Mouse (Mus musculus) frontal cortex, adult (tissue): ENCODE data around the gene Stra6.

ENCODE experiments used
- ATAC-seq: cut with Nextera tagmentation; 2 replicates; pipeline ENCODE4 v1.9.2; 2017; ENCODE audit warnings: mild to moderate bottlenecking, moderate library complexity, mixed read lengths; ENCODE audit not compliant: low TSS enrichment

The Stra6 gene

GRCm38 (mm10) chr9:58169426-58169825, 105.8 kb downstream of the Stra6 start:
- no peak for ATAC-seq

GRCm38 (mm10) chr9:58172863-58173262, 109.3 kb downstream of the Stra6 start:
- no peak for ATAC-seq

- ATAC-seq: peak; percentile 75
Measured at GRCm38 (mm10) chr9:58174818-58175251, 111.2 kb downstream of the Stra6 start.

- ATAC-seq: peak; percentile 83
Measured at GRCm38 (mm10) chr9:58175745-58176487, 112.3 kb downstream of the Stra6 start.

DNA sequence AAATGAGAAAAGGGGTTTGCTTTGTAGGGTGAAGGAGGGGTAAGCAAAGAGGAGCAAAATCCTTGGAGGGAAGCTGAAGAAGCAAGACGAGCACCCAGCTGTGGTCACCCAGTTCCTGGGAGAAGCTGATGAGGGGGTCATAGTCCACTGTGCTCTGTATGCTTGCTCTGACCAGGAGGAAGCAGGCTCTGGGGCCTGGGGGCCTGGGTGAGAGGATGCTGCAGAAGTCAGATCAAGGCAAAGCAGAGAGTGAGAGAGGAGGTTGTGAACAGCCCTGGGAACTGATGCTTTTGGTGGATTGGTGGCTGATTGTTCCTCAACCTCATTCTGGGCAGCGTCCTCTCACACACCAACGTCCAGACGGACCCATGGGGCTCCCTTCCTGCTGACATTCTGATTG, 113.6 kb downstream of the Stra6 start:
- no peak for ATAC-seq

- no peak for ATAC-seq
Measured at GRCm38 (mm10) chr9:58179390-58179789, 115.8 kb downstream of the Stra6 start.

GRCm38 (mm10) chr9:58184456-58184855, 120.9 kb downstream of the Stra6 start:
- ATAC-seq: no peak

DNA sequence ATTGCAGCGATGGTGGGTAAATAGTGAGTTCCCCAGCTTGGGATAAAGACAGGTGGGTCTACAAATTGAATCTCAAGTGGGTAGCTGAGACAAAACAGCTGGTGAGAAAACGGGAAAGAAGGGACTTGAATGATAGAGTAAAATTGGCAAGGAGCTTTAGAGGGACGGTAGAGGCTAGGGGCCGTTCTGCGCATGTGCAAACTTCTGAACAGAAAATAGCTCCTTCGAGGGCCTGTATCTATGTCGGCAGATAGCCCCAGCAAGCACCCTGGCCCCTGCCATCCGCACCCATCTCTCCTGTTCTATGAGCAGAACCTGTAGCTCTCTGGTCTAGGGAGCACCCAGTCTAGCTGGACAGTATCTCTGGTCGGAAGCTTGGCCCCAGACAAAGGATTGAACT, 130.6 kb downstream of the Stra6 start:
- ATAC-seq: no peak

GRCm38 (mm10) chr9:58195671-58196070, 132.1 kb downstream of the Stra6 start:
- no peak for ATAC-seq

DNA sequence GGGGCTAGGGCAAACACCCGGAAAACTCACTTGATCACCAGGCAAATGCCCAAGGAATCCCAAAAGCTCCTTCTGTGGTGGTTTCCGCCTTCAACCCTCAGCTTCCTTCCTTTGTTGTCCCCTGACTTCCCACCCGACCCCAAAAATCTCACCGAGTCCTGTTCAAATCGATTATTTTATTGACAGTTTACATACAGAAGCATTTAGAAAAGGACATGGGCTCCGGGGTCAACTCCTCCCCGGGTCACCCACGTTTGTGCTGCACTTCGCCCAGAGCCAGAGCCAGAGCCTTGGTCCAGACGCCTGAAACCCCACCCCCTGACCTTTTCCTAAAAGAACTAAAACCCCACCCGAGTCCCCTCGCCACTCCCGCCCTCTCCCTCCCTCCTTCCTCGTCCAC, 132.6 kb downstream of the Stra6 start:
- ATAC-seq: no peak

DNA sequence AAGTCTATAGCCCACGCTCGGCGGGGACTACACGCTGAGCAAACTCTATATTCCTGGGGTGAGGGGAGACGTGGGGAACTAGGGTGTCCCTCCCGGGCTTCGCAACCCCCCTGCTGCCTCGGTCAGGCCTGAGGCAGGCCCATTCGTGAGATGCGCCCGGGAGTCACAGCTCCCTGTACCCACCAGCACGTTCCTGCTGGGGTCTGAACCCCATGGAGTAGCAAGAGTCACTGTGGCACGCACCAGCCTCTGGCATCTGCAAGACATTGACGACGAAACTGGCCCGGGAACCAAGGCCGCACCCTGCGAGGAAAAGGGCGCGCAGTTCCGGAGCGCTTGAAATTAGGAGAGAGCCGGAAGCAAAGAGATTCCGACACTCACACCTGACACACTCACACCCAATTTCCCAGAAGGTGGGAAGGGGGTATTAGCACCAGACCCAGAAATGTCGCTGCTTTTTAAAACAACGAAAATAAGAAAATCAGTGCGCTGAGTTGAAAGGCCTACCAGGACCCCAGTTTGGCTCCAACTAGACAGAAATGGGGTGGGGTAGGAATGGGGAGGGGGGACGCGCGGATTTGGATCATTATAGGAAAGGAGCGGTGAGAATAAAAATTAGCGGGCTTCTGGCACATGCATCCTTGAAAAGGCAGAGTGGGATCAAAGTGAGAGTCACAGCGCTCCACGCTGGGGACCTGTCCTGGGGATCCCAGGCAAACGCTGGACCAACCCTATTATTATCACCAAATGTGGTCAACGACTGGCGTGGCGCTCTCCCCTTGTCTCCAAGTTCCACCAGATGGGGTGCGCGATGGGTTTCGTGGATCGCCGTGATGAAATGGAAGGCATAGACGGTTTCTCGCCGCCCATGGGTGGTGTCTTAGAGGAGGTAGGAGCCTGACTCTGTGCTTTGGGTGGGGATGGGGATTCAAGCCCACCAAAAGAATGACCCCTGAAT, 133.3 kb downstream of the Stra6 start:
- ATAC-seq: no peak

DNA sequence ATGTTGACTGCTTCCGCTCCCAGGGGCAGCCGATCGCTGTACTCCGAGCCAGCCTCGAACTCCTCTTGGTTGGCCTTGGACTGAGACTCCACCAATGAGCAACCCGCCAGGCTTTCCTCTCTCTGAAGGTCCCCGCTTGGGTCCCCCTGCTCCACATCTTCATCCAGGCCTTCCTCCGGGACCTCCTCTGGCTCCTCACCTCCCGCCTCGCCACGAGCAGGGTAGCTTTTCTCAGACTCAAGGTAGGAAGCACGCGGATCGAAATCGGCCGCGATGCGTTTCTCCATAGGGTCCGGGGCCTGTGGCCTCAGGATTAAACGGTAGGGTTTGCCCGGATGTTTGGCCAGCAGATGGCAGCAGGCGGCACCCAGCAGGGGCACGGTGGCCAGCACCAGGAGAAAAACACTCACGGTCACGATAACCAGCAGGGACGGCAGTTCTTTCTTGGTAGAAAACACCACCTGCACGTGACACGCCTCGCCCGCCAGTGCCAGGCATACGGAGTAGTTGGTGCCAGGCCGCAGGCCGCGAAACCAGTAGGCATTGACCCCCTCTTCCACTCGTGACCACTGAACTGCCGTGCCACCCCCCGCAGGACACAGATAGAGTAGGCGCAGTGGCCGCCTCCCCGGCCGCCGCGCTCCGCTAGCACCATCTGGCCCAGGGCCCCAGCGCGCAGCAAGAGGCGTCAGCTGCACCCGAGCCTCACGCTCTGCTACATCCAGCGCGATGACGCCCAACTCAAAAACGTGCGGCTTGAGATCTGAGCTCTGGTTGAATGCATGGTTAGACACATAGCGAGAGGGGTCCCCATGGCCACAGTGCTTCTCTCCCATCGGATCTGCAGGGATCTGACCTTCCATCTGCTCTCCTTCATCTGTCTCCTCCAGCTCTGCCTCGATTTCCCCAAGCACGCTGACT, 134.5 kb downstream of the Stra6 start:
- ATAC-seq: peak; percentile 16; the same call in 1 of the 2 replicates

DNA sequence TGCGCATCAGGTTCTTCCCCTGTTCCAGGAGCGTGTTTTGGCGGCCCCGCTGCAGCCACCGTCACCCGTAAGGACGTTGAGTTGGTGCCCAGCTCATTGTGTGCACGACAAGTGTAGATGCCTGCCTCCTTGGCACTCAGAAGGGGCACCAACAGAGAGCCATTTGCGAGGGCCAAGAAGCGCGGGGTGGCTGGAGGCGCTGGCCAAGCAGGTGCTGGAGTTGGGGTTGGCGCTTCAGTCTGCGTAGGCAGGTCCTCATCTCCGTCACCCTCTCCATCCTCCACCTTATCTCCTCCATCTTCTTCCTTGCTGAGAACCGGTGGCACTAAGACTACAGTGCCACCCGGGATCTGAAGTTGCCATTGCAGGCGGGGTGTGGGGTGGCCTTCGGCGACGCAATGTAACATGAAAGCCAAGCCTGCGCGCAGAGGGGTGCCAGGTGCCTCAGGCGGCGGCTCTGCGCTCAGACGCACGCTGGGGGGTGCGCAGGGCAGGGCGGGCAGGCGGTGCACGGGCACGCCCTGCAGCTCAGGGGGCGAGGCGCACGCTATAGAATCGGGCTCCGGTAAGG, 135.3 kb downstream of the Stra6 start:
- ATAC-seq: peak; percentile 18; the same call in 1 of the 2 replicates

- no peak for ATAC-seq
Measured at GRCm38 (mm10) chr9:58199381-58200269, 136.0 kb downstream of the Stra6 start.

DNA sequence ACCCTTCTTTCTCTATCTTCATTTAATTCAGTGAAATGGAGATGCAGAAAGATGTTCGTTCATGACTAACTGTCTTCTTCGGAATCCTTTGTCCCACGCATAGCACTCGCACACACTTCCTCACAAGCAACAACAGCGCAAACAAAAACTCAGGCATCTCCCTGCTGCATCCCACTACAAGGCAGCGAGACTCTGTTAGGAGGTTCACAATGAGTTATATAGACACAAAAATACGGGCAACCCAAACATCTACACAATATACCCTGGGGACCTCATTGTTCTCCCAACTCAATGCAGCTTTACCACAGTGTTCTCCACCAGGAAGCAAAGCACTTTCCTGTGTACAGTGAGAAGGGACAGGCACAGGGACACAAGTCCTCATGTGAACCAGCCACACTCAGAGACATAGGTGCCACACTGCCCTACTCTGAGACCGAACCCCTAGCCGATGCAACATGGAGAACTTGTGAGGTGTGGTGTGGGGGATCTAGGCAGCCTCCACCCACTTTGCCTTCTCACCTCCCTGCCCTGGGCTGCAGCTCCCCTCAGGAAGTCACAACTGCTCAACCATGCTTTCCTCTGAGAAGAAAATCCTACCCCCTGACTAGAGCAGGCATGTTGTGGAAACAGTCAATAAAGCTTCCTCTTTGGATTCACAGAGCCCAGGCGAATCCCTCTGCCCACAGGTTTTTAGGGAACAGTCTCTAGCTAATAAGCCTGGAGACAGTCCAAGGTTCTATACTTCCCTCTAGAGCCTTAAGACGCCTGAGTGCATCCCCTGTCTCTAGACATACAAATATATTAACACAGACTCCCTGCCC, 136.9 kb downstream of the Stra6 start:
- no peak for ATAC-seq

- ATAC-seq: no peak
Measured at GRCm38 (mm10) chr9:58201091-58201842, 137.7 kb downstream of the Stra6 start.

- no peak for ATAC-seq
Measured at GRCm38 (mm10) chr9:58201861-58202549, 138.4 kb downstream of the Stra6 start.
